Mouse (Mus musculus) CH12.LX (cell line): ENCODE results near the gene Bicc1. TPM values are rescaled to one million over a fixed set of nuclear protein-coding genes. Genes with fewer than 3 reads are reported as not detected.

Experiments
- DNase-seq: peaks from one replicate; pipeline ENCODE4 v3.0.0-alpha.2; 2013; ENCODE audit errors: extremely low read depth
- H3K27ac ChIP-seq: 2 replicates; pipeline ENCODE4 v1.5.1; 2012; ENCODE audit warnings: low read depth, mild to moderate bottlenecking, control low read depth, moderate library complexity; ENCODE audit not compliant: insufficient read depth
- H3K27me3 ChIP-seq: replicated peaks from 2 replicates; pipeline ENCODE3; 2012; ENCODE audit warnings: inconsistent platforms
- H3K36me3 ChIP-seq, 2 experiments: replicated peaks in 1 of 2; 2 replicates each; pipeline versions ENCODE3 to v1.6.1; 2012; ENCODE audit warnings: inconsistent platforms in 1 of 2, low read length in 1 of 2, mild to moderate bottlenecking in 1 of 2, mixed read lengths in 1 of 2, moderate library complexity in 1 of 2; ENCODE audit not compliant: control insufficient read depth in 1 of 2, insufficient read depth in 1 of 2
- H3K4me1 ChIP-seq, 2 experiments: 2 replicates each; pipeline ENCODE4 v1.6.1; 2012; ENCODE audit warnings: inconsistent platforms in 1 of 2, moderate library complexity in 1 of 2; ENCODE audit not compliant: insufficient read depth in 2 of 2, control insufficient read depth in 1 of 2
- H3K4me2 ChIP-seq: 2 replicates; pipeline ENCODE4 v1.6.1; 2012; ENCODE audit warnings: low read depth, mild to moderate bottlenecking, control low read depth; ENCODE audit not compliant: poor library complexity, insufficient read depth, severe bottlenecking
- H3K4me3 ChIP-seq, 3 experiments: fragments of 150-350 bp in 1 of 3; sonication (generic) in 1 of 3; replicated peaks in 1 of 3; 2 replicates each; pipeline versions ENCODE3 to v1.5.1; 2011 to 2012; ENCODE audit warnings: low read depth in 2 of 3, low read length in 2 of 3, mild to moderate bottlenecking in 2 of 3, moderate library complexity in 2 of 3, control low read depth in 1 of 3, improper control_type of control experiment in 1 of 3, inconsistent platforms in 1 of 3, mixed read lengths in 1 of 3; ENCODE audit not compliant: poor library complexity in 1 of 3
- H3K79me2 ChIP-seq: replicated peaks from 2 replicates; pipeline ENCODE4 v1.6.1; 2012; ENCODE audit warnings: mild to moderate bottlenecking, moderate library complexity; ENCODE audit not compliant: control insufficient read depth, poor library complexity, insufficient read depth, severe bottlenecking; ENCODE audit errors: extremely low read depth
- H3K9ac ChIP-seq: 2 replicates; pipeline ENCODE4 v1.6.1; 2012; ENCODE audit warnings: low read depth, mild to moderate bottlenecking, control low read depth, moderate library complexity; ENCODE audit not compliant: insufficient read depth
- H3K9me3 ChIP-seq: replicated peaks from 2 replicates; pipeline ENCODE3; 2012; ENCODE audit warnings: low read length, inconsistent platforms, mixed read lengths
- CHD1 ChIP-seq: IDR thresholded peaks from 2 replicates; pipeline ENCODE4 v1.6.1; 2012; ENCODE audit warnings: low read depth, low read length, improper control_type of control experiment, inconsistent platforms
- CHD2 ChIP-seq: IDR thresholded peaks from 2 replicates; pipeline ENCODE4 v1.6.1; 2011; ENCODE audit warnings: low read length, improper control_type of control experiment
- CTCF ChIP-seq, 2 experiments: IDR thresholded peaks in 1 of 2; conservative IDR thresholded peaks in 1 of 2; 2 replicates each; pipeline ENCODE4 v1.5.1; 2011 to 2012; ENCODE audit warnings: low read depth in 2 of 2, low read length in 2 of 2, improper control_type of control experiment in 1 of 2, inconsistent platforms in 1 of 2, mild to moderate bottlenecking in 1 of 2, moderate library complexity in 1 of 2
- EP300 ChIP-seq: IDR thresholded peaks from 2 replicates; pipeline ENCODE4 v1.6.1; 2011; ENCODE audit warnings: low read length, improper control_type of control experiment
- ETS1 ChIP-seq: conservative IDR thresholded peaks from 2 replicates; pipeline ENCODE4 v1.6.1; 2012; ENCODE audit warnings: low read depth, mild to moderate bottlenecking, inconsistent platforms, low read length, improper control_type of control experiment, moderate library complexity
- GABPA ChIP-seq: IDR thresholded peaks from 2 replicates; pipeline ENCODE4 v1.6.1; 2012; ENCODE audit warnings: low read depth, low read length, improper control_type of control experiment, inconsistent platforms; ENCODE audit not compliant: insufficient replicate concordance
- IRF4 ChIP-seq: IDR thresholded peaks from 2 replicates; pipeline ENCODE4 v1.6.1; 2014; ENCODE audit warnings: low read depth, mild to moderate bottlenecking, inconsistent platforms, low read length, improper control_type of control experiment
- JUND ChIP-seq: conservative IDR thresholded peaks from 2 replicates; pipeline ENCODE4 v1.6.1; 2011; ENCODE audit warnings: low read depth, low read length, improper control_type of control experiment
- KAT2A ChIP-seq: IDR thresholded peaks from 2 replicates; pipeline ENCODE4 v1.6.1; 2012; ENCODE audit warnings: low read length, improper control_type of control experiment, inconsistent platforms; ENCODE audit not compliant: insufficient replicate concordance
- MAFK ChIP-seq: IDR thresholded peaks from 2 replicates; pipeline ENCODE4 v1.6.1; 2011; ENCODE audit warnings: low read length, improper control_type of control experiment; ENCODE audit not compliant: insufficient replicate concordance
- MAX ChIP-seq: IDR thresholded peaks from 2 replicates; pipeline ENCODE4 v1.6.1; 2011; ENCODE audit warnings: low read length, improper control_type of control experiment
- MAZ ChIP-seq: IDR thresholded peaks from 2 replicates; pipeline ENCODE4 v1.6.1; 2012; ENCODE audit warnings: low read depth, mild to moderate bottlenecking, inconsistent platforms, low read length, improper control_type of control experiment, moderate library complexity
- MEF2A ChIP-seq: IDR thresholded peaks from 2 replicates; pipeline ENCODE4 v1.6.1; 2014; ENCODE audit warnings: low read depth, mild to moderate bottlenecking, inconsistent platforms, low read length, improper control_type of control experiment, borderline replicate concordance
- MYC ChIP-seq: IDR thresholded peaks from 2 replicates; pipeline ENCODE4 v1.6.1; 2011; ENCODE audit warnings: low read depth, mild to moderate bottlenecking, improper control_type of control experiment, low read length
- NELFE ChIP-seq: IDR thresholded peaks from 2 replicates; pipeline ENCODE4 v1.6.1; 2011; ENCODE audit warnings: low read depth, low read length, improper control_type of control experiment
- PAX5 ChIP-seq: IDR thresholded peaks from 2 replicates; pipeline ENCODE4 v1.6.1; 2012; ENCODE audit warnings: low read length, inconsistent platforms, mixed read lengths
- POLR2A ChIP-seq: IDR thresholded peaks from 2 replicates; pipeline ENCODE4 v1.6.1; 2011; ENCODE audit warnings: low read depth, mild to moderate bottlenecking, improper control_type of control experiment, low read length
- POLR2AphosphoS2 ChIP-seq: IDR thresholded peaks from 2 replicates; pipeline ENCODE4 v1.6.1; 2011; ENCODE audit warnings: low read depth, low read length, improper control_type of control experiment
- RAD21 ChIP-seq: IDR thresholded peaks from 2 replicates; pipeline ENCODE4 v1.6.1; 2011; ENCODE audit warnings: low read depth, mild to moderate bottlenecking, low read length, improper control_type of control experiment, moderate library complexity
- SIN3A ChIP-seq: IDR thresholded peaks from 2 replicates; pipeline ENCODE4 v1.6.1; 2012; ENCODE audit warnings: low read length, improper control_type of control experiment, inconsistent platforms
- TBP ChIP-seq: conservative IDR thresholded peaks from 2 replicates; pipeline ENCODE4 v1.6.1; 2011; ENCODE audit warnings: low read depth, low read length, improper control_type of control experiment
- TCF12 ChIP-seq: IDR thresholded peaks from 2 replicates; pipeline ENCODE4 v1.6.1; 2014; ENCODE audit warnings: low read depth, mild to moderate bottlenecking, inconsistent platforms, low read length, improper control_type of control experiment
- USF2 ChIP-seq: conservative IDR thresholded peaks from 2 replicates; pipeline ENCODE4 v1.6.1; 2011; ENCODE audit warnings: low read depth, low read length, improper control_type of control experiment
- ZC3H11A ChIP-seq: IDR thresholded peaks from 2 replicates; pipeline ENCODE4 v1.6.1; 2012; ENCODE audit warnings: low read depth, mild to moderate bottlenecking, inconsistent platforms, low read length, improper control_type of control experiment
- ZKSCAN1 ChIP-seq: IDR thresholded peaks from 2 replicates; pipeline ENCODE4 v1.6.1; 2012; ENCODE audit warnings: low read depth, inconsistent platforms, low read length, improper control_type of control experiment, borderline replicate concordance
- ZMIZ1 ChIP-seq: IDR thresholded peaks from 2 replicates; pipeline ENCODE4 v1.6.1; 2012; ENCODE audit warnings: low read depth, mild to moderate bottlenecking, inconsistent platforms, low read length, improper control_type of control experiment
- dilution Hi-C: fragments of 300-500 bp; cut with MboI; formaldehyde crosslinking; loops from 2 replicates; pipeline ENCODE4 v1.14.3; 2020; ENCODE audit warnings: low sequenced_read_pairs; ENCODE audit not compliant: extremely low pct_unique_long_range_greater_than_20kb, extremely low pct_ligation_motif_present
- in situ Hi-C: fragments of 300-500 bp; cut with MboI; formaldehyde crosslinking; loops from 3 replicates; pipeline ENCODE4 v1.14.3; 2019; ENCODE audit warnings: low sequenced_read_pairs, low pct_ligation_motif_present, low pct_unique_long_range_greater_than_20kb, mixed read lengths
- polyA plus RNA-seq: library from polyadenylated mRNA; unstranded; fragments of >175 nt; gene quantifications from 2 replicates; pipeline ENCODE4 v1.2.1, GENCODE M21; 2012; ENCODE audit warnings: low read depth; ENCODE audit not compliant: insufficient read length
- total RNA-seq, 2 experiments: library from RNA; depleted of rRNA; stranded (reverse); fragments of 300-350 nt in 1 of 2; fragments of >200 nt in 1 of 2; gene quantifications; 2 replicates each; pipeline ENCODE4 v1.2.3; 2012 to 2014

The Bicc1 gene
- total and polyA plus RNA-seq, 3 experiments: not detected

DNA sequence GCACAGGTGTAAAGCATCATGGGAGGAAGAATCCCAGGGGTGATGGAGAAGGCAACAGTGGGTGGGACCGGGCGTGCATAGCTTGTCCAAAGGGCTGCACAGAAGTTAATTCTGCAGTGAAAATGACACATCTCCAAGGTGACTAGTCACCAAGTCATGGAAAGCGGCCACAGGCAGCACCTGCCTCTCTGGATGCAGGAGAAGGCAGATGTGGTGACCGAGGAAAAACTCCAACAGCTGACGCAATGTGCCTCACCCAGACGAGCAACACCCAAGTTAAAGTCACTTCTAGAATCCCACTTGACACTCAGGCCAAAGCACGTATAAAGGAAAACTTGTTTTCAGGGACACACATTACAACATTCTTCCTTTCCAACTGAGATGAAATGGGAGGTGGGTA is 177.3 kb downstream of the Bicc1 start:
- H3K36me3 ChIP-seq: no peaks in the 10 kb centered on the region
- dilution Hi-C loops: no loop called here
- H3K27me3 ChIP-seq: no peaks in the 10 kb centered on the region
- H3K79me2 ChIP-seq: no peaks in the 10 kb centered on the region
- H3K4me3 ChIP-seq: no peak overlapping the region
- in situ Hi-C loops: no loop called here
- no peak overlapping the region for H3K4me2 ChIP-seq
- TF ChIP-seq ZMIZ1: no peak
- no peak for TF ChIP-seq MAZ
- TF ChIP-seq PAX5: no peak
- no peak for TF ChIP-seq MAX
- no peak overlapping the region for H3K9ac ChIP-seq
- no peak overlapping the region for H3K27ac ChIP-seq
- DNase-seq: no peak
- peaks cover 16% of the 10 kb centered on the region for H3K9me3 ChIP-seq
- H3K4me1 ChIP-seq: no peaks in the 10 kb centered on the region

GRCm38 (mm10) chr10:70979657-70980056 is 179.8 kb downstream of the Bicc1 start:
- H3K4me1 ChIP-seq: no peaks in the 10 kb centered on the region

GRCm38 (mm10) chr10:70977141-70977540 is 182.4 kb downstream of the Bicc1 start:
- no peak overlapping the region for H3K4me3 ChIP-seq
- dilution Hi-C loops (no loop called here), in situ Hi-C loops (no loop called here)
- no peak for DNase-seq
- H3K27ac ChIP-seq: no peak overlapping the region
- no peak overlapping the region for H3K9ac ChIP-seq
- H3K4me2 ChIP-seq: no peak overlapping the region
- no peaks in the 10 kb centered on the region for H3K36me3 ChIP-seq
- H3K79me2 ChIP-seq: no peaks in the 10 kb centered on the region
- no peaks in the 10 kb centered on the region for H3K4me1 ChIP-seq
- H3K9me3 ChIP-seq: peaks cover 28% of the 10 kb centered on the region
- TF ChIP-seq GABPA (no peak), SIN3A (no peak), NELFE (no peak), ZKSCAN1 (no peak), EP300 (no peak), RAD21 (no peak), MYC (no peak), MAZ (no peak), ETS1 (no peak), PAX5 (no peak), POLR2A (no peak), TBP (no peak), JUND (no peak), MAFK (no peak), CHD1 (no peak), USF2 (no peak), ZC3H11A (no peak), POLR2AphosphoS2 (no peak), TCF12 (no peak)
- no peaks in the 10 kb centered on the region for H3K27me3 ChIP-seq

More at GRCm38 (mm10) chr10:70979657-70980056, 179.8 kb downstream of the Bicc1 start:
- in situ Hi-C loops: no loop called here
- Histone ChIP-seq H3K4me2 (no peak overlapping the region), H3K9ac (no peak overlapping the region), H3K36me3 (no peaks in the 10 kb centered on the region), H3K27me3 (no peaks in the 10 kb centered on the region), H3K27ac (no peak overlapping the region), H3K9me3 (peaks cover 24% of the 10 kb centered on the region), H3K79me2 (no peaks in the 10 kb centered on the region), H3K4me3 (no peak overlapping the region)
- dilution Hi-C loops: no loop called here
- DNase-seq: no peak
- TF ChIP-seq CHD2 (no peak), TBP (no peak), IRF4 (no peak), POLR2A (no peak), CTCF (conservative IDR thresholded peaks at IDR 0.05 in 1 of 2, IDR thresholded peaks at IDR 0.05 in 1 of 2; ENCODE audit: low read depth in 2 of 2, low read length in 2 of 2) (no peak), MEF2A (no peak), KAT2A (no peak)
